Mouse (Mus musculus): ENCODE data around the gene Olr1. TPM values are rescaled to one million over a fixed set of nuclear protein-coding genes. Genes with fewer than 3 reads are reported as not detected.
"Not testable (repeated sequence)": the region's sequence is repeated elsewhere in the genome, so short reads cannot be mapped to it uniquely, and the experiment has no call there.

Gene Olr1
- polyA plus RNA-seq, 1 experiment from 2014 or later = 0.17 TPM

DNA sequence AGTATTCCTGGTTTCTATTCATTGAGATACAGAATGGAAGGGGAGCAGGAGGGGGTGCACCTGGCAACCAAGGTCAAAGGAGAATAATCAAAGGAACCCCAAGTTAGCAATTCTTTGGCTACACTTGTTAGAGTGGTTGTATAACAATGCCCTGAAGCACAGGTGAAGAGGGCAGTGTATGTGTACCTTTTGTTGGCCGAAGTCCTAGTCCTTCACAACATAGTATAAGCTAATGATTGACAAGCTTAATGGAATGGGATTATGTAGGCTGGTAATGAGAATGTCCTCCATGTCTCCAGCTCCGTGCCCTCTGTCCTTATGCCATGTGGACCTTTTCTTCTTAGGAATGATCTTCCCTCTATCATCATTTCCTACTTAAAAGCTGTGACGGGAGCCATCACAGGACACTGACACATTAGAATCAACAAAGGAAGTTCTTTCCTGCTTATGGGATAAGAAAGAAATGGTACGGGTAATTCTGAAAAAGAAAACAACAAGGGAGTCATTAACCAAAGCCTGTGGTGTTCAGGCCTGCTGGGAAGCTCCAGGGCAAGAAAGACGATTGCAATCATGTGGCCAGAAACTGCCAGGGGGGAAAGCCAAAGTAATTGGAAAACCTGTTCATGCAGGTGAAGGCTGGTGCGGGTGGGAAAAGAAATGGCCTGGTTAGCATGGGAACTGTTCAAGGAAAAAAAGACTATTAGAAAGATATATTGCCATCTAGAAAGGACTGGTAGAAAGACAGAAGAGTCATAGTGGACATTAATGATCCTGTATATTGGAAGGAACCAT lies 3.4 kb upstream of the Olr1 start:
- H3K9ac ChIP-seq = no peak overlapping the region
- peaks cover 38% of the 10 kb centered on the region for H3K4me1 ChIP-seq
- 51% methylated on average over 6 of the region's 6 CpGs for WGBS
- no peak overlapping the region for H3K4me3 ChIP-seq (replicated peaks)
- peak overlapping the region; percentile 45; the same call in 1 of the 2 replicates for H3K27ac ChIP-seq
- no peaks in the 10 kb centered on the region for H3K36me3 ChIP-seq
- no peaks in the 10 kb centered on the region for H3K27me3 ChIP-seq
- no peaks in the 10 kb centered on the region for H3K9me3 ChIP-seq (replicated peaks)
- peak; percentile 73 for ATAC-seq (replicated peaks; ENCODE audit: low FRiP score)
- no peak overlapping the region for H3K4me2 ChIP-seq

DNA sequence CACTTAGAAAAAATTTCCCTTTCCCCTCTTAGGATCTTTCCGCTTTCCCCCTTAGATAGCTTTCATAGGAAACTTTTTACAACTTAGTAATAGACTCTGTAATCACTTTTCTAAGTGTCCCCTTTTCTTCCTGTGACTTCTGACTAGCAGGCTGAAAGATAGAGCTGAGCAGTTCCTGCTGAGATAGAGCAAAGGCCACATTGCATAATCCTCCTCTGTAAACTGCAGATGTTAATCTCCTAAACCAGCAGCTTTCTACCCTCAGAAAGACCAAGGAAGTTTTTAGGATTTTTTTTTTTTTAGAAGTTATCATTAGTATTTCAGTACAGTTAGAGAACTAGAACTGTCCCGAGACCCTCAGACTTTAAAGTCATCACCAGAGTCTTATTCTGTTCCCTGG lies 3.5 kb downstream of the Olr1 start:
- Histone ChIP-seq H3K36me3 (no peaks in the 10 kb centered on the region), H3K4me1 (no peaks in the 10 kb centered on the region), H3K9me3 (replicated peaks) (0 out of 2 replicates have a peak, but pooled peaks cover 13% of the 10 kb centered on the region), H3K4me3 (replicated peaks) (no peak overlapping the region), H3K27me3 (no peaks in the 10 kb centered on the region), H3K4me2 (no peak overlapping the region), H3K9ac (no peak overlapping the region), H3K27ac (no peak overlapping the region)
- no peak for ATAC-seq (replicated peaks; ENCODE audit: low FRiP score)
- WGBS = 72% methylated on average over 2 of the region's 2 CpGs

DNA sequence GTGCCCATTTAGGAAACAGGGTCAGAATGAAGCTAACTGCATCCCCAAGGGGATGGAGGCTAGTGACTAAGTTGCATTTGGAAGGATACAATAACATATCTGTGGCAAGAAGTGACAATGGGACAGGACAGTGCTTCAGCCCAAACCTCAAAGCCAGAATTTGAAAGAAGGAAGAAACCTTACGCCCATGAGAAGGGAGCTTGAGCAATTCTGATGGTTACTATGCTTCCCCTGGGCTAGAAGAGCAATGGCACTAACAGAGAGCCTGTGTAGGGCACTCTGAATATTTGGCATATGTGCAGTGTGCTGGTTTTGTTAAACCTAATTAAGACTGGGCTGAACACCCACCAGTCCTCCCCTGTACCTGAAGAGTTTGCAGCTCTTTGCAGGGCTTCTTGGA lies 7.4 kb downstream of the Olr1 start:
- not testable (repeated sequence) for H3K4me3 ChIP-seq (replicated peaks); ATAC-seq (replicated peaks; ENCODE audit: low FRiP score); H3K9ac ChIP-seq; H3K4me1 ChIP-seq; H3K4me2 ChIP-seq; H3K27me3 ChIP-seq; H3K27ac ChIP-seq; H3K36me3 ChIP-seq
- H3K9me3 ChIP-seq (replicated peaks) = 0 out of 2 replicates have a peak, but pooled peaks cover 11% of the 10 kb centered on the region
- WGBS = 90% methylated on average over 1 of the region's 1 CpGs

DNA sequence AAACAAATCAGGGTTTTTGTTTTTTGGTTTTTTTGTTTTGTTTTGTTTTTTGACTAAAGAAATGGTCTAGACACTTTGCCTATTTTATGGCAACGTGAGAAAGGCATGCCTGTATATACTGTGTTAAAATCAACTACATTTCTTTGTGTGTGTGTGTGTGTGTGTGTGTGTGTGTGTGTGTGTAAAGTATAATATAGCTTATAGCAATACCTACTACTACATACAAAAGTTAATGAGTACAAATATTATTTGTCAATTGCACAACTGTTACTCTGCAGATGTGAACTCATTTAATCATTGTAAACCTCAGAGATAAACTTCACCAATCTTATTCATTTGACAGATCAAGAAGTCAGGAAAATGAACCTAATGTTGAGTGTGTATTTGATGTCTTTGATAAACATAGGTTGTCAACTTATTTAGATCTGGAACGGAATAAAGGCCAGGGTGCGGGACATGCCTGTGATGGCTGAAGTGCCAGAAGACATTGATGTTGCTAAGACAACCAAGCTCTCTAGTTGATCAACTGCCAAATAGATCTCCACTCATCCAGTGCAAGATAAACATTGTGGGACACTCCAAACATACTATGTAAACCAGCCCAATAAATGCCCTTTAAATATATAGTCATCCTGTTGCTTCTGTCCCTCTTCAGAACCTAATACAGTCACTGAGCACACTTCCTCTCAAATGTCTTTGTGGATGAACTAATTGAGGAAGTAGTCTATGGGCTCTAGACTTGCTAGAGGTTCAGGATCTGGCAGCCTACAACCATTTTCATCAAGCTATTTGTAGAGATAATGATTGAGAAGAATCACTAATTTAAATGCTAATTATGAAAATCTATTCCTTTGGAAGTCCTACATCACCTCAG lies 9.4 kb downstream of the Olr1 start:
- Histone ChIP-seq H3K27ac (no peak overlapping the region), H3K27me3 (no peaks in the 10 kb centered on the region), H3K4me3 (replicated peaks) (no peak overlapping the region), H3K4me2 (no peak overlapping the region), H3K36me3 (no peaks in the 10 kb centered on the region), H3K4me1 (no peaks in the 10 kb centered on the region), H3K9me3 (replicated peaks) (0 out of 2 replicates have a peak, but pooled peaks cover 8% of the 10 kb centered on the region), H3K9ac (no peak overlapping the region)
- 92% methylated on average over 3 of the region's 3 CpGs for WGBS
- ATAC-seq (replicated peaks; ENCODE audit: low FRiP score) = no peak

DNA sequence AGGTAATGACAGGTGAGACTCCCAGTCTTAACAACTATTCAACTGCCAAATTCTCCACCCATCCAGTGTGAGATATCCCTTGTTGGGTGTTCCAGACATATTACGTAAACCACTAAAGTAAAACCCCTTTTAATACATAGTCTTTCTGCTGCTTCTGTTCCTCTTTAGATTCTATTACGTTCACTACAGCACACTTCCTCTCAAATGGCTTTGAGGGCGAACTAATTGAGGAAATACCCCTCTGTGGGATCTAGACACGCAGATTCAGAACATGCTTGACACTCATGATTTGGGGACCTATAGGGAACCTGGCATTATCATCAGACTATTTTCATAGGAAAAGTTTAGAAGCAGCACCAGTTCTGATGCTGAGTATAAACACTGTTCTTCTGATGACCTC lies 12.0 kb downstream of the Olr1 start:
- Histone ChIP-seq H3K9me3 (replicated peaks) (no peaks in the 10 kb centered on the region), H3K4me2 (no peak overlapping the region), H3K4me1 (no peaks in the 10 kb centered on the region), H3K27me3 (no peaks in the 10 kb centered on the region), H3K36me3 (no peaks in the 10 kb centered on the region), H3K27ac (no peak overlapping the region), H3K9ac (no peak overlapping the region), H3K4me3 (replicated peaks) (no peak overlapping the region)
- WGBS = 82% methylated on average over 4 of the region's 4 CpGs
- no peak for ATAC-seq (replicated peaks; ENCODE audit: low FRiP score)

DNA sequence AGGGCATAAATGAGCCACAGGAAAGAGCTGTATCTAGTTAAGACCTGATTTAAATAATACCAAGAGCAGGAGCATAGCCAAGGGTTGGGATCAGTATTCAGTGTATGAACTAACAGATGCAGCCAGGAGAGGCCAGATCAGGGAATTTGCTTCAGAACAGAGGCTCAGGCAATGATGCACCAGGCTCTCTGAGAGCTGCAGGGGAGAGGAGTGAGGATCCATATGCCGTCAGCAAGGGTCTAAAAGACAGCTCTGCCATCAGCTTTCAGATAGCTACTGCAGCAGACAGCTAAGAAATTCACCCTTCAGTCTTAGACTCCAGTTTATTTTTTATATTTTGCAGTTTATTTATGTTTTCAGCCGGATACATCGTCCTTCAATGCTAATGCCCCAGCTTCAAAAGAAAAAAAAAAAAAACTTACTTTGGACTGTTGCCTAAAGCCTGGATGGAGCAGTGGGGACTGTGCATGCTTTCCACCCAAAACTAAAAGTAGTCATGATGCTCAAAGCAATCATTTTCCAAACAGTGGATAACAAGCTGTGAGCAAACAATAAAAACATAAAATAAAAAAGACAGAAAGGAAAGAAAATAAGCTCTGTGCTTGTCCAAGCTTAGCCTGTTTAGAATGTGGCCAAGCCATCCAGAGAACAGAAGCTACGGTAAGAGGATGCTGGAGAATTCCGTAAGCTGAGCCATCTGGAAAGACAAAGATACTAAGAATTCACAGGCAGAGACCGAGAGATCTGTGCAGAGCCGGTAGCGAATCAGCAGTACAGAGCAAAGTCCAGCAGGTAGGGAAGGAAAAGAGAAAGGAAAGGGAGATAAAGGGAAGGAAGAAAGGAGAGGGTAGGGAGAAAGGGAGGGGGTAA lies 26.6 kb downstream of the Olr1 start:
- Histone ChIP-seq H3K9ac (no peak overlapping the region), H3K4me1 (peaks cover 12% of the 10 kb centered on the region), H3K4me2 (0 out of 2 replicates have a peak overlapping the region, but pooled peaks have one; percentile 3), H3K9me3 (replicated peaks) (no peaks in the 10 kb centered on the region), H3K27ac (no peak overlapping the region), H3K27me3 (no peaks in the 10 kb centered on the region), H3K4me3 (replicated peaks) (no peak overlapping the region), H3K36me3 (no peaks in the 10 kb centered on the region)
- ATAC-seq (replicated peaks; ENCODE audit: low FRiP score) = no peak
- 56% methylated on average over 8 of the region's 8 CpGs for WGBS

DNA sequence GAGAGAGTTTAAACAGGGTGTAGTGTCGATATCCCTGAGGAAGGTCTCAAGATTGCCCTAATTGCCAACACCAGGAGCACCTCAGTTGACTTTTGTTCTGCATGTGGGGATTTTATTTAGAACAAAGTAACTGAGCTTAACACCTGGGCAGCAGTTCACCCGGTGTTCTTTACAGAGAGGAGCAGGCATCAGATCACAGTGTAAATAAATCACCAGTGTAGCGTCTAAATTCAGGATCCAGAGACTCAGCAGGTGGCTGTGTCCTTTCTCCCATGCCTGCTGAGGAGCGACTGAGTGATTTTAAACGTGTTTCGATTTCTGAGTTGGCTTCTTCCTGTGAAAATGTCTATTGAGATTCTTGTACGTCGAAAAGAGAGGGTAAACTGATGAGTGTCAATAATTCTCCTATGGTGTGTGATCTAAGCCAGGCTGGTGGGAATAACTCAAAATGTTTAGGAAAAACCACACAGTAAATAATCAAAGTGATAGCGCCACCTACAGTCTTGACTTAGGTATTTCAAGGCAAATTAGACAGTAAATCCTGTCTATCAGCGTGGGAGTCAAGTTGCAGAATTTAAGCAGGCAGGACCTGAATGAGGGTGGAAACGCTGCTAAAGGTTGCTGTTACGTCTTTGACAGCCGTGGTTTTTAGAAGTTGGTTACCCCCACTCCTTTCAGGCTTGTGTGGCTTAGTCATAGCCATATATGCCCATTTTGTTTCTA lies 30.4 kb downstream of the Olr1 start:
- Histone ChIP-seq H3K9ac (no peak overlapping the region), H3K4me3 (replicated peaks) (no peak overlapping the region), H3K27me3 (no peaks in the 10 kb centered on the region), H3K36me3 (no peaks in the 10 kb centered on the region), H3K9me3 (replicated peaks) (no peaks in the 10 kb centered on the region), H3K4me1 (peaks cover 12% of the 10 kb centered on the region), H3K27ac (no peak overlapping the region), H3K4me2 (peak overlapping the region; percentile 14; the same call in 1 of the 2 replicates)
- WGBS = 21% methylated on average over 13 of the region's 13 CpGs
- peak; percentile 61 for ATAC-seq (replicated peaks; ENCODE audit: low FRiP score)

DNA sequence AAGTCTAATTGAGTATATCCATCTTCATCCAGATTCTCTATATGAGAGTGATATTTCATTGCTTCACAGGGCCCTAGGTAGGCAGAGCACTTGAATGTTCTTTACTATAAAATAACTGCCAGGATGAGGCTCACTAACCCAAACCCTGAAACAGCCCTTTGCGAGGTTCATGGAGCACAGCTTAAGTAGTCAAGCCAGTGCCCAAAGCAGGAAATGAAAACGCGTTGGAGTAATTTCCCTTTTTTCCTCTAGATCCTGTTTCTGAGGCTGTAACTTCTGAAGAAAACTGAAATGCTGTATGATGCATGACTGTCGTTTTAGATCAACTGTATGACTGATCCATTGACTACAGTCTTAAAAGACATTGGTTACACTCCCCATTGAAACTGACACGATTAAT lies 34.3 kb downstream of the Olr1 start:
- Histone ChIP-seq H3K4me3 (replicated peaks) (no peak overlapping the region), H3K27ac (no peak overlapping the region), H3K36me3 (no peaks in the 10 kb centered on the region), H3K4me2 (no peak overlapping the region), H3K27me3 (no peaks in the 10 kb centered on the region), H3K9me3 (replicated peaks) (no peaks in the 10 kb centered on the region), H3K9ac (no peak overlapping the region), H3K4me1 (peaks cover 5% of the 10 kb centered on the region; the same call in 1 of the 2 replicates)
- WGBS = 57% methylated on average over 5 of the region's 5 CpGs
- ATAC-seq (replicated peaks; ENCODE audit: low FRiP score) = no peak

DNA sequence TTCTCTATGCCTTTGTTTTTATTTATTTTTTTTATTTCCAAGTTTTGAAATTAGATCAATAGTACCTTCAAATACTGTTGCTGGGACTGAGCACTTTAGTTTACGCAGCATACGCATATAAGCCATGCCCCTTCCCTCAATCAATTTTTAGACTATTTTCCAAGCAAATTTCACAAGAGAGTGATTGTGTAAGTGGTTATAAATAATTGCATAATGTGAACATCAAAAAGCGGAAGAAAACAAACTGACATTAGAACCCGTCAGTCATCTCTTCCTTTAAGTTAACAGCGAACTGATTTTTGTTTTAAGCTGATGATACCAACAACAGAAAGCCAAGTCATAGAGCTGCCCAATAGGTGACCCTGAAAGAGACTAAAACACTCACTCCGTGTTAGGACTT lies 35.6 kb downstream of the Olr1 start:
- Histone ChIP-seq H3K4me1 (no peaks in the 10 kb centered on the region), H3K4me2 (no peak overlapping the region), H3K27ac (no peak overlapping the region), H3K9me3 (replicated peaks) (no peaks in the 10 kb centered on the region), H3K9ac (no peak overlapping the region), H3K27me3 (no peaks in the 10 kb centered on the region), H3K4me3 (replicated peaks) (no peak overlapping the region), H3K36me3 (no peaks in the 10 kb centered on the region)
- no peak for ATAC-seq (replicated peaks; ENCODE audit: low FRiP score)
- 92% methylated on average over 6 of the region's 6 CpGs for WGBS

DNA sequence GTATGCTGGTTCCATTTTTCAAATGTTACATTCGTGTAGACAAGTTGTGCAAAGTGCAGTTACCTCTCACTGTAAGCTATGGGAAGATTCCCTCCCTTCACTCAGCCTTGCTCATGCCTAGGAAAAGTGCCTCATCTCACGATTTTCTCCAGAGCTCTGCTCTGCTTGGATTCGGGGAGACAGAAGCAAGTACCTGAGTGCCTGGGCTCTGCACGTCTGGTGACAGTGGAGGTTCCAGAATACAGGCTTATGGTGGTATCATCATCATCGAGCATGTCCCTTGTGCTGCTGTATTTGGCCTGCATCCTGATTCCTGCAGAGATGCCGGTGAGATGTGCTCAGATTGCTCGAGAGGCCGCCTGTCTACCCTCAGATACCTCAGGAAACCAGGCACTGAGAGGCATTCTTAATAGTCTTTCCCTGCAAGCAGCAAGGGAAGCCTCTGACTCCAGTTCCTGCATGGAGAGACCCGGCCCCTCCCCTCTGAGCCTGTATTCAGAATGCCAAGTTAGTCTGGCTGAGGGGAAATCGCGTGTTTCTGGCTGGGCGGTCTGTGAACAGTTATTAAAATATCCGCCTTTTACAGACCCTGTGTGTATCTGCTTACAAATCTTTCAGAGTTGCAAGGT lies 55.4 kb downstream of the Olr1 start, which contains the start of gene Clec1a:
TSS of gene Clec1a (minus strand) at position 590 of the 629 bp plus-strand sequence.
- ATAC-seq (replicated peaks; ENCODE audit: low FRiP score) = peak; percentile 49; the same call in 1 of the 2 replicates
- no peaks in the 10 kb centered on the region for H3K27me3 ChIP-seq
- 49% methylated on average over 13 of the region's 13 CpGs for WGBS
- no peaks in the 10 kb centered on the region for H3K4me1 ChIP-seq
- no peaks in the 10 kb centered on the region for H3K36me3 ChIP-seq
- peak within 1 kb of the TSS; percentile 70 for H3K27ac ChIP-seq
- H3K4me3 ChIP-seq (replicated peaks) = peak within 1 kb of the TSS; percentile 14
- H3K4me2 ChIP-seq = peak within 1 kb of the TSS; percentile 10; the same call in 1 of the 2 replicates
- peak within 1 kb of the TSS; percentile 29; the same call in 1 of the 2 replicates for H3K9ac ChIP-seq
- no peaks in the 10 kb centered on the region for H3K9me3 ChIP-seq (replicated peaks)
